Mouse (Mus musculus): Measurements from ENCODE around the gene Krtap3-3. TPM values are rescaled to one million over a fixed set of nuclear protein-coding genes. Genes with fewer than 3 reads are reported as not detected.

Krtap3-3 gene
- polyA plus RNA-seq, 1 experiment from 2014 or later, result not detected

DNA sequence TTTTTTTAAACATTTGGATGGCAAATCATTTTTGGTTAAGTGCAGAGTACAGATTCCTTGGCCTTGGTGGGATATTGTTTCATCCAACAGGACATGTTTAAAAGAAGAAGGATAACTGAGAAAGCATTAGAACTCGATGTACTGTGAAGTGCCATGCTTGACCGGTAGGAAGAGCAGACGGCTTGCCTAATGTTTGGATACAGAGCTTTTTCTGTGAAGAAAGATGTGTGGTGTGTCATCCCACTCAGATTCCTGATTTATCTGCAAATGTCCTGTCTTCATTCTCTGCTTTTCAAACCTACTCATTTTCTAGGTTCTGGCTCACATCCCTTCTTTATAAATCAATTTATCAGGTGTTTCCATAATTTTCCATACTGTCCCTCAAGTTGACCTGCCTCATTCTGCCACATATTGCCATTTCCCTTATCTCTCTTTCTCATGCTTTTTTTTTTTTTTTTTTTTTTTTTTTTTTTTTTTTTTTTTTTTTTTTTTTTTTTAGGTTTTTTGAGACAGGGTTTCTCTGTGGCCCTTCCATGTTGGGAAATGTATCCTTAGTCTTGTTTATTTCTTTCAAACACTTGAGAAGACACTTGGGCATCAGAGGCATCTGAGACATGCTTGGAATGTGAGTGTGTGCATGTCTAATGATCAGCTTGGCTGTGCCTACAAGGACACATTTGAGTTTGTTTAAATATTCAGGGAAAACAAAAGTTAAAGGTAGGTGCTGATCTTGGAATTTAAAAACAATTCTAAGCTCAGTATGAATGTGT lies 7.5 kb upstream of the Krtap3-3 start:
- H3K27ac ChIP-seq (replicated peaks), result no peak overlapping the region
- no peaks in the 10 kb centered on the region for H3K9me3 ChIP-seq (replicated peaks)
- DNase-seq (ENCODE audit: low spot score), result no peak
- 82% methylated on average over 3 of the region's 3 CpGs for WGBS
- no peaks in the 10 kb centered on the region for H3K27me3 ChIP-seq (ENCODE audit: low read depth, poor library complexity, severe bottlenecking)
- H3K36me3 ChIP-seq, result no peaks in the 10 kb centered on the region
- H3K4me3 ChIP-seq, result no peak overlapping the region
- no peaks in the 10 kb centered on the region for H3K4me1 ChIP-seq

DNA sequence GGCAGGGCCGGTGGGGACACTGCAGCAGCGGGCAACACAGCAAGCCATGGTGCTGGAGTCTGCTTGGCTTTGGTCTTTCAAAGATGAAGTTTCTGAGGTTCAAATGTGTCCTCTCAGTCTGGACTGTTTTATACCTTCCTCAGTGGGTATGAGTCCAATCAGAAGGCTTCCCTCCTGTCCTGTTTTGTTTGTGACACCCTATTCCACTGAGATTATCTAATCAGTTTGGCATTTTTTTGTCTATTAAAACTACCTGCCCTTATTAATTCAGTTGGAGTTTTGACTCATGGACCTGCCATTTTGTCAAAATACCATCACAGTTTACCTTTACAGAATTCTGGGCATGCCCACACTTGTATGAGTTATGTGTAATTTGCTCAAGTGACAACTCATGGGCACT lies 6.1 kb upstream of the Krtap3-3 start, which contains the start of gene Krtap3-2:
TSS of gene Krtap3-2 (minus strand) at position 101 of the 400 bp plus-strand sequence.
- H3K4me3 ChIP-seq, result no peak within 1 kb of the TSS
- no peaks in the 10 kb centered on the region for H3K27me3 ChIP-seq (ENCODE audit: low read depth, poor library complexity, severe bottlenecking)
- H3K4me1 ChIP-seq, result no peaks in the 10 kb centered on the region
- H3K27ac ChIP-seq (replicated peaks), result no peak within 1 kb of the TSS
- H3K9me3 ChIP-seq (replicated peaks), result no peaks in the 10 kb centered on the region
- DNase-seq (ENCODE audit: low spot score), result no peak
- WGBS, result 89% methylated on average over 2 of the region's 2 CpGs
- H3K36me3 ChIP-seq, result no peaks in the 10 kb centered on the region

DNA sequence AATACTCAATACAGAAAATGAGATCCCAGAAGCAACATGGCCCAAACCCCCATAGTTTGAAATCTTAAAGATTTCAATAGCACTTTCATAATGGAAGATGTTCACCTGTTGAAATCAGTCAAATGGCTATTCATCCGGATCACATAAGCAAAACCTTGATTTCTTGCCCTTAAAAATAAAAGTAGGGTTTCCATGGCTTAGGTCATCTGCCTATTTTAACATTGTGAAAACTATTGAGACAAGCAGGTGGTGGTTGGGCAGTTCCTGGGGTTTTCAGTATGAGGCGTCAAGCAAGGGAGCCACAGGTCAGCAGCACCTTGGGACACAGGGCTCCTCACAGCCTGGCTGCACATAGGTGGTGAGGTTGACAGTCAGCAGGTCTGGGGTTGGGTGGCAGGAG lies 5.5 kb upstream of the Krtap3-3 start:
- 86% methylated on average over 2 of the region's 2 CpGs for WGBS
- no peaks in the 10 kb centered on the region for H3K4me1 ChIP-seq
- H3K27me3 ChIP-seq (ENCODE audit: low read depth, poor library complexity, severe bottlenecking), result no peaks in the 10 kb centered on the region
- H3K27ac ChIP-seq (replicated peaks), result no peak overlapping the region
- no peaks in the 10 kb centered on the region for H3K9me3 ChIP-seq (replicated peaks)
- H3K4me3 ChIP-seq, result no peak overlapping the region
- no peak for DNase-seq (ENCODE audit: low spot score)
- H3K36me3 ChIP-seq, result no peaks in the 10 kb centered on the region

DNA sequence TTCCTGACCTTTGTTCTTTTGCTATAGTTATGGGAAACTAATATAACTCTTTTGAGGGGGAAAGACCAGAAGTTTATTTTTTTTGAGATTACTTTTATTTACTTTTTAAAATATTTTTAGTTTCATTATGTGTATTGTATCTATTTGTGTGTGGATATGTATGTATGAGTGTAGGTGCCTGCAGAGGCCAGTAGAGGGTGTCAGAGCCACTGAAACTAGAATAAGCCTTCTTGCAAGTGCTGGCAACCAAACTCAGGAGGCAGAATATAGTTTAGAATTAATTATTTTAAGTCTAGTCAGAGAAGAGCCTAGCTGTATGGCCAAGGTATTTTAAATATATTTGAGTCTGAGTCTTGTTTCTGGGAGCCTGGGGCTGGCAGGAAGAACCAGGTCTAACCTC lies 2.8 kb downstream of the Krtap3-3 start:
- H3K4me3 ChIP-seq, result no peak overlapping the region
- no peak overlapping the region for H3K27ac ChIP-seq (replicated peaks)
- DNase-seq (ENCODE audit: low spot score), result no peak
- H3K4me1 ChIP-seq, result no peaks in the 10 kb centered on the region
- H3K9me3 ChIP-seq (replicated peaks), result no peaks in the 10 kb centered on the region
- H3K36me3 ChIP-seq, result no peaks in the 10 kb centered on the region
- H3K27me3 ChIP-seq (ENCODE audit: low read depth, poor library complexity, severe bottlenecking), result no peaks in the 10 kb centered on the region

DNA sequence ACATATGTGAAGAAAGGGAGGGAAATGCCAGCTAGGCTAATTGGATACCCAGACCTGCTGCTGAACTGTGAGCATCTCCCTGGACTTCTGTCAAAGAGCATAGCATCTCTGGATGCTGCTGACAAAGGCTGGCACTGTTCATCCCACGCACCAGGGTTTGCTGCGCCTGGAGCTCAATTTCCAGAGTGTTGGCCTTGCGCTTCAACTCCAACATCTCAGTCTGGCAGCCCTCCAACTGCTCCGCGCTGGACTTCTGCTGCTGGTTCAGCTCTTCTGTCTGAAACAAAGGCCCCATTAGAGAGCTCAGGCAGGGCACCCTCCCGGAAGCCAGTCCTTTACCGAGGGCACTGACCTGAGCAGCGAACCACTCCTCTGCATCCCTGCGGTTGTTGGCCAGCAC lies 10.9 kb downstream of the Krtap3-3 start:
- Histone ChIP-seq H3K27ac (replicated peaks) (no peak overlapping the region), H3K4me3 (no peak overlapping the region), H3K36me3 (no peaks in the 10 kb centered on the region), H3K4me1 (no peaks in the 10 kb centered on the region), H3K27me3 (ENCODE audit: low read depth, poor library complexity, severe bottlenecking) (no peaks in the 10 kb centered on the region), H3K9me3 (replicated peaks) (no peaks in the 10 kb centered on the region)
- DNase-seq (ENCODE audit: low spot score), result no peak
- 85% methylated on average over 9 of the region's 9 CpGs for WGBS

DNA sequence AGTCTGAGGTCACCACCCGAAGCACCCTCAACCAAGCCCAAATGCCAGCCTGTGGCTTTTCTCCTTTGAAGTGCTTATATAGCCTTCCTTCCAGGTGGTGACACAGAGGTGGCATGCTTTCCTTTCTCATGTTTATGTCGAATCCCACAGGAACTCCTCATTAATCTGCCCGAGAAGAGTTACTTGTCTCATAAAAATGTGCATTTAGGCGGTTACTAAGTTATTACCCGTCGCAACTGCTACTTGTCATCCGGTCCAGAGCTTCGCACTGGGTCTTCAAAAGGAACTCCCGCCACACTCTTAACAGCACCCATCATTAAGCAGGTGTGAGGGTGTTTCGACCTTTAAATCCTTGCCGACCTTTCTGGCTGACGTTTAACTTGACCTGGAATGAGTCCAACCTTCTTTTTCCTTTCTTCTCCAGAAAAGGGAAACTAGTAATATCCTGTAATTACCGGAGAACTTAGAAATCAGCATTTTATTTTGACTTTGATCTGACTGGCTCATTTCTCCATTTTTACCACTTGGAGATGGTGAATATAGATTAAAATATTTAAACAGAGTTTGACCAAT lies 29.3 kb downstream of the Krtap3-3 start, which contains the start of gene Krt39:
TSS of gene Krt39 (minus strand) at position 51 of the 573 bp plus-strand sequence.
- DNase-seq (ENCODE audit: low spot score), result no peak
- no peaks in the 10 kb centered on the region for H3K36me3 ChIP-seq
- H3K9me3 ChIP-seq (replicated peaks), result no peaks in the 10 kb centered on the region
- no peak within 1 kb of the TSS for H3K27ac ChIP-seq (replicated peaks)
- WGBS, result 90% methylated on average over 13 of the region's 13 CpGs
- H3K27me3 ChIP-seq (ENCODE audit: low read depth, poor library complexity, severe bottlenecking), result no peaks in the 10 kb centered on the region
- no peak within 1 kb of the TSS for H3K4me3 ChIP-seq
- no peaks in the 10 kb centered on the region for H3K4me1 ChIP-seq

DNA sequence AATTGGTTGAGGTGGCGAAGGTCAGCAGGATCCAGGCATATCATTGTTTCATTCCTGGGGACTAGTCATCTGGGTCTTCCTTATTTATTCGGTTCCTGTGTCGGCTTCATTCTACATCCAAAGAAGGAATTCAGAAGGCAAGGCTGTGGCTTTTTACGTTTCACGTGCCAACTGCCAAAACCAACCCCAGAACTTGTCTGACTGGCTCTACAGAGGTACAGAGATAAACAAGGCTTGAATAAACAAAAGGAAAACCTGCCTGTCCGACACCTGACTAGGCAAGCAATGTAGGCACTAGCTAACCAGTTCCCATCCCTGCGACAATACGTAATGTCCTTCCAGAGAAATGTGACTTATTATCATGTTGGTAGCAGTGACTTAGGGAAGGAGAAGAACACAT lies 36.6 kb downstream of the Krtap3-3 start:
- 89% methylated on average over 8 of the region's 8 CpGs for WGBS
- no peaks in the 10 kb centered on the region for H3K4me1 ChIP-seq
- no peaks in the 10 kb centered on the region for H3K9me3 ChIP-seq (replicated peaks)
- H3K27ac ChIP-seq (replicated peaks), result no peak overlapping the region
- DNase-seq (ENCODE audit: low spot score), result no peak
- no peak overlapping the region for H3K4me3 ChIP-seq
- no peaks in the 10 kb centered on the region for H3K36me3 ChIP-seq
- no peaks in the 10 kb centered on the region for H3K27me3 ChIP-seq (ENCODE audit: low read depth, poor library complexity, severe bottlenecking)

Other genes starting within 250 kb of the Krtap3-3 start
- not detected in 2 replicates for gene Krt25, start 227.9 kb downstream of the Krtap3-3 start, polyA plus RNA-seq (2016; fragmentation: Nextera tagmentation; extraction: Ambion mirVana)
- gene Krt26, start 212.9 kb downstream of the Krtap3-3 start, polyA plus RNA-seq (2016; fragmentation: Nextera tagmentation; extraction: Ambion mirVana), result 0.21 and 0.60 TPM in 2 replicates
- gene Krt27, start 199.8 kb downstream of the Krtap3-3 start, polyA plus RNA-seq (2016; fragmentation: Nextera tagmentation; extraction: Ambion mirVana), result not detected in 2 replicates
- gene Krt28, start 176.0 kb downstream of the Krtap3-3 start, polyA plus RNA-seq (2016; fragmentation: Nextera tagmentation; extraction: Ambion mirVana), result 0.21 and 0.32 TPM in 2 replicates
- 24.0 and 27.6 TPM in 2 replicates for gene Krt10, start 161.5 kb downstream of the Krtap3-3 start, polyA plus RNA-seq (2016; fragmentation: Nextera tagmentation; extraction: Ambion mirVana)
- gene Krt12, start 128.6 kb downstream of the Krtap3-3 start, polyA plus RNA-seq (2016; fragmentation: Nextera tagmentation; extraction: Ambion mirVana), result not detected in 2 replicates
- 0.65 and 0.68 TPM in 2 replicates for gene Krt20, start 112.7 kb downstream of the Krtap3-3 start, polyA plus RNA-seq (2016; fragmentation: Nextera tagmentation; extraction: Ambion mirVana)
- not detected in 2 replicates for gene Krt23, start 57.7 kb downstream of the Krtap3-3 start, polyA plus RNA-seq (2016; fragmentation: Nextera tagmentation; extraction: Ambion mirVana)
- gene Krt39, start 29.5 kb downstream of the Krtap3-3 start, polyA plus RNA-seq (2016; fragmentation: Nextera tagmentation; extraction: Ambion mirVana), result not detected in 2 replicates
- gene Krt40, start 7.7 kb downstream of the Krtap3-3 start, polyA plus RNA-seq (2016; fragmentation: Nextera tagmentation; extraction: Ambion mirVana), result not detected in 2 replicates
- not detected in 2 replicates for gene Krtap3-2, start 6.0 kb upstream of the Krtap3-3 start, polyA plus RNA-seq (2016; fragmentation: Nextera tagmentation; extraction: Ambion mirVana)
- not detected in 2 replicates for gene Gm11939, start 8.6 kb upstream of the Krtap3-3 start, polyA plus RNA-seq (2016; fragmentation: Nextera tagmentation; extraction: Ambion mirVana)
- gene Krtap3-1, start 15.8 kb upstream of the Krtap3-3 start, polyA plus RNA-seq (2016; fragmentation: Nextera tagmentation; extraction: Ambion mirVana), result not detected in 2 replicates
- not detected in 2 replicates for gene Krtap1-5, start 30.2 kb upstream of the Krtap3-3 start, polyA plus RNA-seq (2016; fragmentation: Nextera tagmentation; extraction: Ambion mirVana)
- not detected in 2 replicates for gene Krtap1-4, start 32.8 kb upstream of the Krtap3-3 start, polyA plus RNA-seq (2016; fragmentation: Nextera tagmentation; extraction: Ambion mirVana)
- not detected in 2 replicates for gene Krtap1-3, start 40.5 kb upstream of the Krtap3-3 start, polyA plus RNA-seq (2016; fragmentation: Nextera tagmentation; extraction: Ambion mirVana)
- gene Krtap9-3, start 47.2 kb upstream of the Krtap3-3 start, polyA plus RNA-seq (2016; fragmentation: Nextera tagmentation; extraction: Ambion mirVana), result not detected in 2 replicates
- not detected in 2 replicates for gene Gm11938, start 52.4 kb upstream of the Krtap3-3 start, polyA plus RNA-seq (2016; fragmentation: Nextera tagmentation; extraction: Ambion mirVana)
- not detected in 2 replicates for gene Gm11937, start 59.3 kb upstream of the Krtap3-3 start, polyA plus RNA-seq (2016; fragmentation: Nextera tagmentation; extraction: Ambion mirVana)
- not detected in 2 replicates for gene Krtap2-4, start 64.0 kb upstream of the Krtap3-3 start, polyA plus RNA-seq (2016; fragmentation: Nextera tagmentation; extraction: Ambion mirVana)
- not detected in 2 replicates for gene Gm11562, start 69.6 kb upstream of the Krtap3-3 start, polyA plus RNA-seq (2016; fragmentation: Nextera tagmentation; extraction: Ambion mirVana)
- not detected in 2 replicates for gene Krtap4-1, start 77.4 kb upstream of the Krtap3-3 start, polyA plus RNA-seq (2016; fragmentation: Nextera tagmentation; extraction: Ambion mirVana)
- not detected in 2 replicates for gene Krtap4-2, start 84.2 kb upstream of the Krtap3-3 start, polyA plus RNA-seq (2016; fragmentation: Nextera tagmentation; extraction: Ambion mirVana)
- not detected in 2 replicates for gene Krtap4-7, start 93.2 kb upstream of the Krtap3-3 start, polyA plus RNA-seq (2016; fragmentation: Nextera tagmentation; extraction: Ambion mirVana)
- gene Gm11555, start 99.4 kb upstream of the Krtap3-3 start, polyA plus RNA-seq (2016; fragmentation: Nextera tagmentation; extraction: Ambion mirVana), result not detected in 2 replicates
- gene Gm11563, start 108.1 kb upstream of the Krtap3-3 start, polyA plus RNA-seq (2016; fragmentation: Nextera tagmentation; extraction: Ambion mirVana), result not detected in 2 replicates
- gene Krtap4-6, start 115.1 kb upstream of the Krtap3-3 start, polyA plus RNA-seq (2016; fragmentation: Nextera tagmentation; extraction: Ambion mirVana), result not detected in 2 replicates
- not detected in 2 replicates for gene Gm14190, start 139.9 kb upstream of the Krtap3-3 start, polyA plus RNA-seq (2016; fragmentation: Nextera tagmentation; extraction: Ambion mirVana)
- not detected in 2 replicates for gene Gm14180, start 183.4 kb upstream of the Krtap3-3 start, polyA plus RNA-seq (2016; fragmentation: Nextera tagmentation; extraction: Ambion mirVana)
- not detected in 2 replicates for gene Gm11595, start 222.0 kb upstream of the Krtap3-3 start, polyA plus RNA-seq (2016; fragmentation: Nextera tagmentation; extraction: Ambion mirVana)
- not detected in 2 replicates for gene Krtap4-8, start 229.8 kb upstream of the Krtap3-3 start, polyA plus RNA-seq (2016; fragmentation: Nextera tagmentation; extraction: Ambion mirVana)
- gene Krtap4-9, start 234.3 kb upstream of the Krtap3-3 start, polyA plus RNA-seq (2016; fragmentation: Nextera tagmentation; extraction: Ambion mirVana), result not detected in 2 replicates
- gene Gm11596, start 242.6 kb upstream of the Krtap3-3 start, polyA plus RNA-seq (2016; fragmentation: Nextera tagmentation; extraction: Ambion mirVana), result not detected in 2 replicates
- not detected in 2 replicates for gene Gm11569, start 248.1 kb upstream of the Krtap3-3 start, polyA plus RNA-seq (2016; fragmentation: Nextera tagmentation; extraction: Ambion mirVana)

Measured in midbrain, embryonic 10.5 days (tissue).